Mouse (Mus musculus): ENCODE measurements around the gene Rasa3. TPM values are rescaled to one million over a fixed set of nuclear protein-coding genes. Genes with fewer than 3 reads are reported as not detected.

Rasa3 gene
- total RNA-seq, 2 experiments from 2014 or later: 46.4 to 49.1 TPM

DNA sequence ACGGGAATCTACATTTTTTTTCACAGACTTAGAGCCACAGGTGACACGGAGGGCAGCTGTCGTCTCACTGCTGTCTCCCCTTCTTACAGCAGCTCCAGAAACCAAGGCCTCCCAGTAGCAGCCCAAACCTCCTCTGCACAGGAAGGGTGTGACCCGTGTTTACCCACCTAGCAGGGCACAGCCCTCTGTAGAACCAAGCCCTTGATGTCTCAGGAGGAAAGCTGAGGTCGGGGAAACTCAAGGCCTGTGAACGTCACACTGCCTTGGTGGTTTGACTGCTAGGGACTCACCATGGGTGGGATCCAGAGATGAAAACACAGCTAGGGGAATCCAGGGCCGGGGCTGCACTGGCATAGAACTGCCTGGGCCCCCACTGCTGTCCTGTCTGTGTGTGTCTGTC lies 9.0 kb upstream of the Rasa3 start:
- DNase-seq: no peak
- intact Hi-C loops (cut with DNase I): no loop called here

DNA sequence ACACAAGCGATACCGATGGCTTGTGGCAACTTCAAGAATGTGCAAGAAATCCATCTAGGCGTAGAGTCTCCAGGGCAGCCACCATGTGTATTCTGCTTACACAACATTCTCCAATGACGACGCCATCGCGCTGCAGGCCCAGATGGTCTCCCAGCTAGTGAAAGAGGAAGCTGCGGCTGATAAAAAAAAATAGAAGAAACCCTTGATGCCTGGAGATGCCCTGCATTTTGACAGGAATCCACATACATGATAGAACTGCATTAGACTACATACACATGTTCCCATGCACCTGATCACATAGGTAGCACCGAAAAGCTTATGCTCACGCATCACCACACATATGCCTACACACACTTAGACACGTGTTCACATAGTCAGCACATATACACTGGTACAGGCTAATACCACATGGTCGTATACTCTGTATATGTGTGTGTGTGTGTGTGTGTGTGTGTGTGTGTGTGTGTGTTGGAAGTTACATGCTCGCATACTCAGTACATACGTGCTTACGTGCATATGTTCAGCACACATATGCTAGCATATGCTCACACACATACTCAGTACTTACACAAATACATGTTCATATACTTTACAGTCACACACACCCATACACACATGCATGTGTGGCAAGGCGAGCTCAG lies 8.4 kb upstream of the Rasa3 start:
- DNase-seq: peak; percentile 49
- intact Hi-C loops (cut with DNase I): no loop called here

DNA sequence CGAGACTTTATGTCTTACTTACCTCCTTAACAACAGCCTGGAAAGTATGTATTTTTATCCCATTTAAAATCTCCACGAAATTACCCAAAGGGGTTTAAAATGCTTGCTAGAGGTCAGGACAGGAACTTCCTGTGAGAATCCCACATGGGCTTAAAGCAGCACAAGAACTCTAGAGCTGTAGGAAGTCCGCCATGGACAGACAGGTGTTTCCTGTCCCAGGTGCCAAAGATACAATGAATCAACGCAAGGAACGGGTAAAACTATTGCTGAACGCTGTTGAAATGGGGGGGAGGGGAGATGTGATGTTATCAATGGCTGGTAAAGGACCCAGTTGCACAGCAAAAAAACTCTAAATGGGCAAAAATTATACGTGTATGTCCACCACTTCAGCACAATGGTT lies 6.7 kb upstream of the Rasa3 start:
- no peak for DNase-seq
- intact Hi-C loops (cut with DNase I): no loop called here

- intact Hi-C loops (cut with DNase I): no loop called here
- no peak for DNase-seq
Measured at GRCm38 (mm10) chr8:13678182-13678581, 779 bp upstream of the Rasa3 start.

- intact Hi-C loops (cut with DNase I): loop anchor here (2.0 kb wide), 1 partner anchor 74 kb away; no protein-coding TSS in a partner anchor
- DNase-seq: peak; percentile 78
Measured at GRCm38 (mm10) chr8:13676701-13677412, 546 bp downstream of the Rasa3 start.

- DNase-seq: peak; percentile 72
- intact Hi-C loops (cut with DNase I): loop anchor here (2.0 kb wide), 1 partner anchor 74 kb away; no protein-coding TSS in a partner anchor
Measured at GRCm38 (mm10) chr8:13676302-13676700, 1.1 kb downstream of the Rasa3 start.

GRCm38 (mm10) chr8:13675524-13675923 lies 1.9 kb downstream of the Rasa3 start:
- intact Hi-C loops (cut with DNase I): no loop called here
- no peak for DNase-seq

DNA sequence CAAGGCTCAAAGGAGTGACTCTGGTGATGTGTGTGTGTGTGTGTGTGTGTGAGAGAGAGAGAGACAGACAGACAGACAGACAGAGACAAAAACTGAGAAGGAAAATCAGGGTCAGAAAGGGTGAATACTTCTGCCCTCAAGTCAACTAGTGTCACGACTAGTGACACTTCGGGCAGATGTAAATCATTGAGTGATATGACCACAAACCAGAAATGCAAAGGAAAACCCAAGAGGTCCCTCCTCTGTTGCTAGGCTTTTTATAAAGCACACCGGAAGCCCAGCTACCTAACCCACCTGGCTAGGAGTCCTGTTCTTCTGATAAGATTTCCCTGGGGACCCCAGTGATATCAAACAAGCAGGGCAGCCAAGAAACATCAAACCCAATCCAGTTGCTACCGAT lies 2.3 kb downstream of the Rasa3 start:
- intact Hi-C loops (cut with DNase I): no loop called here
- DNase-seq: no peak

GRCm38 (mm10) chr8:13674294-13675010 lies 3.0 kb downstream of the Rasa3 start:
- DNase-seq: no peak
- intact Hi-C loops (cut with DNase I): no loop called here

DNA sequence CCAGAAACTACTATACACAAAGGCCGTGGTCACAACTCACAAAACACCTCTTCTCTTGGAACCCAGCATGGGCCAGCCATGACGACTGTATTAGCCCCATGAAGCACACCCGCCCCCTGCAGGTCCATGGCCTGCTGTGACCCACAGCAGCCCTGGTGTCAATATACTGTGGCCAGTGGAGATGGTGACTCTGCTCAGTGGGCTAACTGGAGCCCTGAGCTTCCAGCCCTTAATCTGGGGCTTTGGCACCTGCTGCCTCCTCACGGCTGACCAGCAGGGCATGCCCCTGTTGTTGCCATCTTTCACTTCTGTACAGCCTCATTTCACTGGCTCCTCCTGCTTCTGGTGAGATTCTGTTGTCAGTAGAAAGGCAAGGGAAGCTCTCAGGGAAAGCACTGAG lies 4.2 kb downstream of the Rasa3 start:
- intact Hi-C loops (cut with DNase I): no loop called here

DNA sequence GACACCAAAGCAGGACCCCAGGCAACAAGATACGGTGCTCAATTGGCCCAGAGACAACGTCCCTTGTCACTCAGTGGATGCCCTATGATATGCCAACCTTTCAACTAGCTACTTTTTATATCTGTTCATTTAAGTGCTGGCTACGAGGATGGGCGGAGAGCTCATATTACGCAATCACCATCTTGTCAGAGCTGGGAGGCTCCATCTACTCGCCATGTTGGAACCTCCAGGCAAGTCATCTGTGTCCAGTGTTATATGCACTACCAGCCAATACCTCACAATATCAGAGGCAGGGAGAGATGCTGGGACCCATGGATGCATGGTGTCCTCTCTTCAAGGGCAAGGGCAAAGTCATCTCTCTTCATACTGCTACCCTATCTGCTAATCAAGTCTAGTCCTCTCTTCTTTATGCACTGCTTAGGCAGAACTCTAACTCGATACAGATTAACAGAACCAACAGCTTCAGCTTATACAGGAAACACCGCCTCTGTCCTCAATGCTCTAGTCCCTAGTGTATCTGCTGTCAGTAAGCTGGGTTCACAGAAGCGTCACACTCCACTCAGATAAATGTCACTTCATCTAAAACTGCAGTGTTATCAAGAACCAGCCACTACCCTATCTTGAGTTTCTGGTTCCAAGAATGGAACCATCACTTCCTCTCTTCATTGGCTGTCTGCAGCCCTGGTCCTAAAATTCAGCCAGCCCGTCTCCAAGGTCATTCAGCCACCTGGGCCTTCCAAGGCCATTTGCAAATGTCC lies 6.0 kb downstream of the Rasa3 start:
- intact Hi-C loops (cut with DNase I): no loop called here
- DNase-seq: no peak

More for the DNA sequence above, 4.2 kb downstream of the Rasa3 start:
- peak; percentile 44 for DNase-seq

- intact Hi-C loops (cut with DNase I): no loop called here
- DNase-seq: peak; percentile 84
Measured at GRCm38 (mm10) chr8:13670011-13670471, 7.4 kb downstream of the Rasa3 start.

GRCm38 (mm10) chr8:13668367-13668766 lies 9.0 kb downstream of the Rasa3 start:
- intact Hi-C loops (cut with DNase I): no loop called here
- no peak for DNase-seq

- no peak for DNase-seq
- intact Hi-C loops (cut with DNase I): no loop called here
Measured at GRCm38 (mm10) chr8:13667917-13668316, 9.5 kb downstream of the Rasa3 start.

- intact Hi-C loops (cut with DNase I): no loop called here
- no peak for DNase-seq
Measured at GRCm38 (mm10) chr8:13665944-13666343, 11.5 kb downstream of the Rasa3 start.

GRCm38 (mm10) chr8:13665538-13665937 lies 11.9 kb downstream of the Rasa3 start:
- intact Hi-C loops (cut with DNase I): no loop called here
- no peak for DNase-seq

DNA sequence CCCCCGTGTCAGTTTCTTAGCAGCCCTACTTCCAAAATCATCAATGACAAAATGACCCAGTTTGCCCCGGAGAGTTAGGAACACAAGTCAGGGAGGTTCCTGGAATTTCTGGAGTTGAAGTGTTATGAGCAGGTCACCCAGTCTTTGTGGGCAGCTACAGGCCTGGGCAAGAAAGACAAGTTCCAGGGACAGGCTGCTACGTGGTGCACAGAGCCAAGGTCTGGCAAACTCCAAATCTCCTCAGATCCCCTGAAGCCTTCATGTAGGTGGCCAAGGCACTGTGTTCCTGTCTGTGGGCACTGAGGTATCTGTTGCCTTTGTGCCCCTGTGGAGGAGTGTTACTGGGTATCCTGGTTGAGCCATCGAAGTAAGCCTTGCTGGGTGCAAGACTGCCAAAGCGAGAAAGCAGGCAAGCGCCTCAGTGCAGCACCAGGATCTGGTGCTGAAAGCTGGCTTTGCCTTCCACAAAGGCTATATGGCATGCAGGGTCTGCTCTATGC lies 12.6 kb downstream of the Rasa3 start:
- intact Hi-C loops (cut with DNase I): no loop called here
- DNase-seq: no peak

- intact Hi-C loops (cut with DNase I): no loop called here
- DNase-seq: no peak
Measured at GRCm38 (mm10) chr8:13660323-13660722, 17.1 kb downstream of the Rasa3 start.

DNA sequence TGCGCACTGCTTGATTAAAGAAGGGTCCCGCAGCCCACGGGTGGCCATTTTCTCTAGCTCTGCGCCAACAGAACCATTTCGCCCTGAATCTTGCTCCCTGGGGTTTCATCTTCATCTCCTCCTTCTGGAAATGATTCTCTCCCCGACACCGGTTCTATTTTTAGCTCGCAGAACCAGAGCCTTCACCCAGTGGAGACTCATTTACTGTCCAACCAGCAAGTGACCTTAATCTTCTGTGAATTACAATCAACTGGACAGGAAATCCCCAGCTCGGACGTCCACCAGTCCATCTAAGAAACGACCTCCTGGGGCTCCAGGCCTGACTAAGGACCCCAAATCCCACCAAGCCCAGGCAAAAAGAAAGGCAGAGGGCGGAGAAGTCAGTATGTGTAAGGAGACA lies 19.9 kb downstream of the Rasa3 start:
- intact Hi-C loops (cut with DNase I): no loop called here
- no peak for DNase-seq

- no peak for DNase-seq
- intact Hi-C loops (cut with DNase I): no loop called here
Measured at GRCm38 (mm10) chr8:13655033-13655351, 22.4 kb downstream of the Rasa3 start.
